Mouse (Mus musculus) CH12.LX (cell line): ENCODE data around the gene Spaca6. TPM values are rescaled to one million over a fixed set of nuclear protein-coding genes. Genes with fewer than 3 reads are reported as not detected.

ENCODE experiments used
- DNase-seq: peaks from one replicate; pipeline ENCODE4 v3.0.0-alpha.2; 2013; ENCODE audit errors: extremely low read depth
- H3K27ac ChIP-seq: 2 replicates; pipeline ENCODE4 v1.5.1; 2012; ENCODE audit warnings: low read depth, mild to moderate bottlenecking, control low read depth, moderate library complexity; ENCODE audit not compliant: insufficient read depth
- H3K27me3 ChIP-seq: replicated peaks from 2 replicates; pipeline ENCODE3; 2012; ENCODE audit warnings: inconsistent platforms
- H3K36me3 ChIP-seq, 2 experiments: replicated peaks in 1 of 2; 2 replicates each; pipeline versions ENCODE3 to v1.6.1; 2012; ENCODE audit warnings: inconsistent platforms in 1 of 2, low read length in 1 of 2, mild to moderate bottlenecking in 1 of 2, mixed read lengths in 1 of 2, moderate library complexity in 1 of 2; ENCODE audit not compliant: control insufficient read depth in 1 of 2, insufficient read depth in 1 of 2
- H3K4me1 ChIP-seq, 2 experiments: 2 replicates each; pipeline ENCODE4 v1.6.1; 2012; ENCODE audit warnings: inconsistent platforms in 1 of 2, moderate library complexity in 1 of 2; ENCODE audit not compliant: insufficient read depth in 2 of 2, control insufficient read depth in 1 of 2
- H3K4me2 ChIP-seq: 2 replicates; pipeline ENCODE4 v1.6.1; 2012; ENCODE audit warnings: low read depth, mild to moderate bottlenecking, control low read depth; ENCODE audit not compliant: poor library complexity, insufficient read depth, severe bottlenecking
- H3K4me3 ChIP-seq, 3 experiments: fragments of 150-350 bp in 1 of 3; sonication (generic) in 1 of 3; replicated peaks in 1 of 3; 2 replicates each; pipeline versions ENCODE3 to v1.5.1; 2011 to 2012; ENCODE audit warnings: low read depth in 2 of 3, low read length in 2 of 3, mild to moderate bottlenecking in 2 of 3, moderate library complexity in 2 of 3, control low read depth in 1 of 3, improper control_type of control experiment in 1 of 3, inconsistent platforms in 1 of 3, mixed read lengths in 1 of 3; ENCODE audit not compliant: poor library complexity in 1 of 3
- H3K79me2 ChIP-seq: replicated peaks from 2 replicates; pipeline ENCODE4 v1.6.1; 2012; ENCODE audit warnings: mild to moderate bottlenecking, moderate library complexity; ENCODE audit not compliant: control insufficient read depth, poor library complexity, insufficient read depth, severe bottlenecking; ENCODE audit errors: extremely low read depth
- H3K9ac ChIP-seq: 2 replicates; pipeline ENCODE4 v1.6.1; 2012; ENCODE audit warnings: low read depth, mild to moderate bottlenecking, control low read depth, moderate library complexity; ENCODE audit not compliant: insufficient read depth
- H3K9me3 ChIP-seq: replicated peaks from 2 replicates; pipeline ENCODE3; 2012; ENCODE audit warnings: low read length, inconsistent platforms, mixed read lengths
- CTCF ChIP-seq, 2 experiments: IDR thresholded peaks in 1 of 2; conservative IDR thresholded peaks in 1 of 2; 2 replicates each; pipeline ENCODE4 v1.5.1; 2011 to 2012; ENCODE audit warnings: low read depth in 2 of 2, low read length in 2 of 2, improper control_type of control experiment in 1 of 2, inconsistent platforms in 1 of 2, mild to moderate bottlenecking in 1 of 2, moderate library complexity in 1 of 2
- E2F4 ChIP-seq: IDR thresholded peaks from 2 replicates; pipeline ENCODE4 v1.6.1; 2011; ENCODE audit warnings: low read depth, low read length, improper control_type of control experiment; ENCODE audit not compliant: insufficient replicate concordance
- ELF1 ChIP-seq: IDR thresholded peaks from 2 replicates; pipeline ENCODE4 v1.6.1; 2014; ENCODE audit warnings: low read depth, mild to moderate bottlenecking, inconsistent platforms, low read length, improper control_type of control experiment
- EP300 ChIP-seq: IDR thresholded peaks from 2 replicates; pipeline ENCODE4 v1.6.1; 2011; ENCODE audit warnings: low read length, improper control_type of control experiment
- ETS1 ChIP-seq: conservative IDR thresholded peaks from 2 replicates; pipeline ENCODE4 v1.6.1; 2012; ENCODE audit warnings: low read depth, mild to moderate bottlenecking, inconsistent platforms, low read length, improper control_type of control experiment, moderate library complexity
- GABPA ChIP-seq: IDR thresholded peaks from 2 replicates; pipeline ENCODE4 v1.6.1; 2012; ENCODE audit warnings: low read depth, low read length, improper control_type of control experiment, inconsistent platforms; ENCODE audit not compliant: insufficient replicate concordance
- HCFC1 ChIP-seq: IDR thresholded peaks from 2 replicates; pipeline ENCODE4 v1.6.1; 2012; ENCODE audit warnings: low read depth, mild to moderate bottlenecking, inconsistent platforms, low read length, improper control_type of control experiment
- IRF4 ChIP-seq: IDR thresholded peaks from 2 replicates; pipeline ENCODE4 v1.6.1; 2014; ENCODE audit warnings: low read depth, mild to moderate bottlenecking, inconsistent platforms, low read length, improper control_type of control experiment
- JUN ChIP-seq: IDR thresholded peaks from 2 replicates; pipeline ENCODE4 v1.6.1; 2011; ENCODE audit warnings: low read depth, mild to moderate bottlenecking, low read length, improper control_type of control experiment, moderate library complexity; ENCODE audit not compliant: insufficient read depth
- JUND ChIP-seq: conservative IDR thresholded peaks from 2 replicates; pipeline ENCODE4 v1.6.1; 2011; ENCODE audit warnings: low read depth, low read length, improper control_type of control experiment
- KAT2A ChIP-seq: IDR thresholded peaks from 2 replicates; pipeline ENCODE4 v1.6.1; 2012; ENCODE audit warnings: low read length, improper control_type of control experiment, inconsistent platforms; ENCODE audit not compliant: insufficient replicate concordance
- MAFK ChIP-seq: IDR thresholded peaks from 2 replicates; pipeline ENCODE4 v1.6.1; 2011; ENCODE audit warnings: low read length, improper control_type of control experiment; ENCODE audit not compliant: insufficient replicate concordance
- MAZ ChIP-seq: IDR thresholded peaks from 2 replicates; pipeline ENCODE4 v1.6.1; 2012; ENCODE audit warnings: low read depth, mild to moderate bottlenecking, inconsistent platforms, low read length, improper control_type of control experiment, moderate library complexity
- NELFE ChIP-seq: IDR thresholded peaks from 2 replicates; pipeline ENCODE4 v1.6.1; 2011; ENCODE audit warnings: low read depth, low read length, improper control_type of control experiment
- NRF1 ChIP-seq: IDR thresholded peaks from 2 replicates; pipeline ENCODE4 v1.6.1; 2014; ENCODE audit warnings: low read depth, mild to moderate bottlenecking, inconsistent platforms, low read length, improper control_type of control experiment, moderate library complexity
- PAX5 ChIP-seq: IDR thresholded peaks from 2 replicates; pipeline ENCODE4 v1.6.1; 2012; ENCODE audit warnings: low read length, inconsistent platforms, mixed read lengths
- POLR2A ChIP-seq: IDR thresholded peaks from 2 replicates; pipeline ENCODE4 v1.6.1; 2011; ENCODE audit warnings: low read depth, mild to moderate bottlenecking, improper control_type of control experiment, low read length
- POLR2AphosphoS2 ChIP-seq: IDR thresholded peaks from 2 replicates; pipeline ENCODE4 v1.6.1; 2011; ENCODE audit warnings: low read depth, low read length, improper control_type of control experiment
- SMC3 ChIP-seq: IDR thresholded peaks from 2 replicates; pipeline ENCODE4 v1.6.1; 2011; ENCODE audit warnings: low read depth, low read length, improper control_type of control experiment
- UBTF ChIP-seq: IDR thresholded peaks from 2 replicates; pipeline ENCODE4 v1.6.1; 2012; ENCODE audit warnings: low read depth, mild to moderate bottlenecking, inconsistent platforms, low read length, improper control_type of control experiment, moderate library complexity
- USF1 ChIP-seq: IDR thresholded peaks from 2 replicates; pipeline ENCODE4 v1.6.1; 2014; ENCODE audit warnings: low read depth, mild to moderate bottlenecking, inconsistent platforms, low read length, improper control_type of control experiment
- ZC3H11A ChIP-seq: IDR thresholded peaks from 2 replicates; pipeline ENCODE4 v1.6.1; 2012; ENCODE audit warnings: low read depth, mild to moderate bottlenecking, inconsistent platforms, low read length, improper control_type of control experiment
- ZKSCAN1 ChIP-seq: IDR thresholded peaks from 2 replicates; pipeline ENCODE4 v1.6.1; 2012; ENCODE audit warnings: low read depth, inconsistent platforms, low read length, improper control_type of control experiment, borderline replicate concordance
- ZNF384 ChIP-seq: IDR thresholded peaks from 2 replicates; pipeline ENCODE4 v1.6.1; 2012; ENCODE audit warnings: low read depth, low read length, improper control_type of control experiment, inconsistent platforms
- dilution Hi-C: fragments of 300-500 bp; cut with MboI; formaldehyde crosslinking; loops from 2 replicates; pipeline ENCODE4 v1.14.3; 2020; ENCODE audit warnings: low sequenced_read_pairs; ENCODE audit not compliant: extremely low pct_unique_long_range_greater_than_20kb, extremely low pct_ligation_motif_present
- in situ Hi-C: fragments of 300-500 bp; cut with MboI; formaldehyde crosslinking; loops from 3 replicates; pipeline ENCODE4 v1.14.3; 2019; ENCODE audit warnings: low sequenced_read_pairs, low pct_ligation_motif_present, low pct_unique_long_range_greater_than_20kb, mixed read lengths
- polyA plus RNA-seq: library from polyadenylated mRNA; unstranded; fragments of >175 nt; gene quantifications from 2 replicates; pipeline ENCODE4 v1.2.1, GENCODE M21; 2012; ENCODE audit warnings: low read depth; ENCODE audit not compliant: insufficient read length
- total RNA-seq, 2 experiments: library from RNA; depleted of rRNA; stranded (reverse); fragments of 300-350 nt in 1 of 2; fragments of >200 nt in 1 of 2; gene quantifications; 2 replicates each; pipeline ENCODE4 v1.2.3; 2012 to 2014

Spaca6 gene
- total and polyA plus RNA-seq, 3 experiments: 0.67 TPM; not detected in 2

DNA sequence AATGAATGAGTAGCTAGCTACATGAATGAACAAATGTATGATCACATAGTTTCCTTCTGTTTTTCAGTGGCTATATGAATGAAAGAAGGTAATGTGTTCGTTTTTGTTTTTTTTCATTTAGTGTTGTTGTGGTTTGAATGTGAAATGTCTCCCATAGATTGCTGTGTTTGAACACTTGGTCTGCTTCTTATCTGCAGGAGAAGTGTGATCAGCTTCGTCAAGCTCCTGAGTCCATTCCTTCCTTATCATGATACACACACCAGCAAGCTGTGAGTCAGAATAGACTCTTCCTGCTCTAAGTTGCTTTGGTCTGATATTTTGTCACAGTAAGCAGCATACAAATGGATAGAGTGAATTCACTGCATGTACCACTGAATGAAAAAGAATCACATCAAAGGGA, 22.0 kb downstream of the Spaca6 start:
- in situ Hi-C loops: loop anchor here (10.0 kb wide), 1 partner anchor 84 kb away; no protein-coding TSS in a partner anchor
- Histone ChIP-seq H3K27me3 (no peaks in the 10 kb centered on the region), H3K36me3 (no peaks in the 10 kb centered on the region)
- TF ChIP-seq JUND: no peak
- TF ChIP-seq JUN: no peak
- no peak for TF ChIP-seq GABPA
- no peak for TF ChIP-seq ELF1
- no peak for TF ChIP-seq ETS1
- TF ChIP-seq NELFE: no peak
- TF ChIP-seq ZNF384: no peak
- TF ChIP-seq ZC3H11A: no peak
- no peak for TF ChIP-seq ZKSCAN1
- no peak for TF ChIP-seq NRF1
- no peak for TF ChIP-seq SMC3
- TF ChIP-seq, all 38 proteins: peak for 0
- H3K9ac ChIP-seq: no peak overlapping the region
- dilution Hi-C loops: no loop called here
- peaks cover 0 to 6% of the 10 kb centered on the region in 2 experiments; a peak in 2 of 4 replicates for H3K4me1 ChIP-seq
- no peaks in the 10 kb centered on the region for H3K9me3 ChIP-seq
- H3K4me2 ChIP-seq: no peak overlapping the region
- DNase-seq: no peak
- no peak overlapping the region for H3K27ac ChIP-seq
- no peak overlapping the region for H3K4me3 ChIP-seq
- no peaks in the 10 kb centered on the region for H3K79me2 ChIP-seq

DNA sequence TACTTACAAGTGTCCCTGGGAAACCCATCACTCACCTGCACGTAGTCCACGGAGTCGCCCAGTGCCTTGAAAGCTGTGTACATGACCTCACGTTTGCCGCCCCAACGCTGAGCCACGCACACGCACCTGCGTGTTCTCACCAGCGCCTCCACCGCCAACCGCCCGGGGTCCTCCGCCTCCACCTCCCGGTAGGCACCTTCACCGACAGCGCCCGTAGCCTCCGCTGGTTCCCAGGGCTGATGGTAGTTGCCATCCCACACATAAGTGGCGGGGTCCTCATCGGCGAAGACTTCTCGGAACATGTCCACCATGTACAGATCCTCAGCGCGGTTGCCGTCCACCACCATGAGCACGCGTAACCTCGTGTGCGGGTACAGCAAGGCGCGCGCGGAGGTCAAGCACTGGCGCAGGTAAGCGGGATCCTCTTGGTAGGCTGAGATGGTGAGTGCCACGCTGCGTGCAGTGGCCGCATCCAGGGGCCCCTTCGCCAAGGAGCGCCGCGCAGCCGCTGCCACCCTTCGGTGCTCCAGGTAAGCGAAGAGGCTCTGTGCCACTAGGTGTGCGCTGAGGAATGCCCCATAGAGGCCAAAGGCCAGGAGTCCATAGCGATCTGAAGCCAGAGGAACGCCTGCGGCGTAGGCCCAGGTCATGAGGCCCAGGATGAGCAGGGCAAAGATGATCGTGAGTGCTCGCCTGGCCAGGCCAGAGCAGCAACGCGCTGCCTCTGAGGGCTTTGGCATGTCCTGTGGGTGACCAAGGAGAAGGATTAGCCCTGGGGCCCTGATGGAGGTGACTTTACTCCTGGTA, 23.2 kb downstream of the Spaca6 start:
- TF ChIP-seq POLR2AphosphoS2 (no peak), E2F4 (no peak), USF1 (no peak), GABPA (no peak), CTCF (conservative IDR thresholded peaks at IDR 0.05 in 1 of 2, IDR thresholded peaks at IDR 0.05 in 1 of 2; ENCODE audit: low read depth in 2 of 2, low read length in 2 of 2) (no peak), MAZ (no peak), POLR2A (no peak), KAT2A (no peak), IRF4 (no peak), ETS1 (no peak), PAX5 (no peak), HCFC1 (no peak), JUN (no peak), EP300 (no peak), UBTF (no peak), MAFK (no peak), ELF1 (no peak)
- Histone ChIP-seq H3K4me1 (peaks cover 0 to 6% of the 10 kb centered on the region in 2 experiments; a peak in 2 of 4 replicates), H3K4me3 (no peak overlapping the region), H3K9me3 (no peaks in the 10 kb centered on the region), H3K27me3 (no peaks in the 10 kb centered on the region), H3K9ac (no peak overlapping the region), H3K27ac (no peak overlapping the region), H3K36me3 (no peaks in the 10 kb centered on the region), H3K4me2 (no peak overlapping the region), H3K79me2 (no peaks in the 10 kb centered on the region)
- dilution Hi-C loops (no loop called here), in situ Hi-C loops (loop anchor here (10.0 kb wide), 1 partner anchor 85 kb away; no protein-coding TSS in a partner anchor)
- no peak for DNase-seq
